Mouse (Mus musculus): Measurements from ENCODE around the gene Dnaic2.

The Dnaic2 gene

DNA sequence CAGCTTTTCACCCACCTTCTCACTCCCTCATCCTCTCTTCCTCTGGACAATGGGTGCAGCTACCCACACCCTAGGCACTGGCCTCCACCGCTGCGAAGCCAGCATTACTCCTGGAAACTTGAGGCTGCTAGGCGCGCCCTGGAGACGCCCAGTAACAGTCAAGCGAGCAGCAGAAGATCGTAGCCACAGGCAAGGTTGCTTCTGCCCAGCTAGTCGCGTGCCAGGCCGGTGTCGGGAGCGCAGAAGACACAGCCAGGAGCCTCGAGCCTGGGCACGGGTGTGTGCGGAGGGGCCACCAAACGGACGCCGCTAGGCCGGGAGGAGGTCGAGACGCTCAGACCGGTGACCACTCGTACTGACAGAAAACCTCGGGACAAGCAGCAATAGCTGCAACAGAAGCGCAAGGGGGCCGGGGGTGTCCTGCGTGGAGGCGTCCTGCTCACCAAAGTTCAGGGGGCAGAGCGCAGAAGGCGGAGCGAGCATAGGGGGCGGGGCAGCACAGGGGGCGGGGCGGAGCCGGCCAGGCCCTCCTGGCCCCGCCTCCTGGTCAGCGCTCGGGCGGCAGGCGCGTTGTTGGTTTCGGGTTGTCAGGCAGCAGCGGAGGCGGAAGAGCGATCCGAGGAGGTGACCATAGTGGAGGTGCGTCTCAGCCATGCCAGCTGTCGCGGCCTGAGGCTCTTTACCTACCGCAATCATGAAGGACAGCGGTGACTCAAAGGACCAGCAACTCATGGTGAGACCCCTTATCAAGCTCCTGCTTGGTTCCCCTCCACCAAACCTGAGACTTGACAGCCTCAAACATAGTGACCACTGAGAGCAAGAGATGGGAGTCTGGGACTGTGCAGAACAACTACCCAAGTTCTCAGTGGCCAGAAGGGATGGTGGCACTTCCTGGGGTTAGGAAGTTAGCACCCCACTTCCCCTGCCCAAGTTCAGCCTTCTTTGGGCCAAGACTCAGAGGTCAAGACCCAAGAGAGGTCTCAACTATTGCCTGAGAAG lies 37.9 kb downstream of the Dnaic2 start, which contains the start of gene Kif19a:
TSS of gene Kif19a (plus strand) at position 569 of the 999 bp plus-strand sequence.
- DNase-seq = peak; percentile 19

DNA sequence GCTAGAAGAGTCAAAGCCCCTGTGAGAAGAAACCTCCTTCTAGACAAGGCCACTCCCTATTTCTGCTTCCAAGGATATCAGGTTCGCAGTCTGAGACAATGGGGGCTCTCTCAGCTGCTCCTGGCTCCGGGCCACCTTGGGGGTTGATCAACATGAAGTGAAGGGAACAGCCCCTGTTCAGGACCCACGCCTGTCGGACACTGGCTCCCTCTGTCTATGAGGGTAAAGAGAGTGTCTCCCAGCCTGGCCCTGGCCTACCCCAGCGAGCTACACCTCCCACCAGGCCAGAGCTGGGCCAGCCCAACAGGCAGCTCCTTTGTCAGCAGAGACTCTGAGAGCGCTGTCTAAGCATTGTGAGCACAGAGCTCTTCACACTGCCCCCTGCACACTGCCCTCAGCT lies 42.7 kb downstream of the Dnaic2 start:
- no peak for DNase-seq

DNA sequence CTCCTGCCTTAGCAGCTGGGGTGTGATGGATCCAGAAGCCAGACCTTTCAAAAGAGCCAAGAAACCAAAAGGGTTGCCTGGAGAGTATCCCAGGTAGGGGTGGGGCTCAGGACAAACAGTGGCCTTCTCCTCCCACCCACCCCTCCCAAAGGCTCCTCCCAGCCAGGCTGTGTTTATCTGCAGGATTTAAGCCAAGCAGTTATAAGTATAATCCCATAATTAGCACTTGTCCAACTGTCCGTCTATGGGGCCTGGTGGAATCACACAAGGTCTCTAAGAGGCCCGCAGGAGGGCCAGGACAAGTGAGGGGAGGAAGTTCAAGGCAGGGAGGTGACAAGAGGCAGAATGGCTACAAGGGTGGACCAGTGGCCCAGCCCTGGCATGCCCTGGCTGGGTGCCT lies 44.7 kb downstream of the Dnaic2 start:
- DNase-seq = no peak

DNA sequence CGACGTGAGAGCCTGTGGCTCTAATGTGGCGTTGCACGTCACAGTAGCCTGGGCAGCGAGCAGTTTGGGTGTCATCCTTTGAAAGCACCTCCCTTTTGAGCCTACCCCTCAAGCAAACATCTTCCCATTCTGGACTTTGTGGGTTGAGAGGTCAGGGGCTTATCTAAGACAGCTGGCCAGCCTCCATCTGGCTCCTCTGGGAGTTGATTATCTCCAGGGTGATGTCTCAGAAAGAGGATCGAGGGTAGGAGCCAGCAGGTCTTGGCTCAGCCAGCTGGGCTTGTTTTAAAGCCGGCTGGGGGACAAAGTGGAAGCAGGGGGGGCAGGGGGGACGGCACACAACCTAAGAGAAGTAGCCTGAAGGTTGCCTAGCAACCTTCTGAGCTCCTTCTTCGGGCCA lies 52.9 kb downstream of the Dnaic2 start:
- DNase-seq = no peak

DNA sequence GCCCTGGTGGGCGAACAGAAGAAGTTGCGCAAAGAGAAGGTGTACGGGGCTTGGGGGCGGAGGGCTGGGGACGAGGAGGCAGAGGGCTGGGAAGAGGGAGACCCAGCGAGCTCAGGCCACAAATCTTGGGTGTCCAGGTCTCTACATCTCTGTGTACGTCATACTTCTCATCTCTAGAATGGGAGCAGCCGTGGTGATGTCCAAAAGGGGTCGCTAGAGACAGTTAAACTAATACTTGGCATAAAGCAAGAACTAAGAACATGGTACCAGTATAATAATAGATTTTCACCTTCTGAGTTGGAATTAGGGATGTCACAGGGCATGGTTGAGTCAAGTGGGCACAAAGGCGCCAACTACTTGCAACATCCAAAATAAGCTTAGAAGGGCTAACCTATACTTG lies 58.7 kb downstream of the Dnaic2 start:
- no peak for DNase-seq

DNA sequence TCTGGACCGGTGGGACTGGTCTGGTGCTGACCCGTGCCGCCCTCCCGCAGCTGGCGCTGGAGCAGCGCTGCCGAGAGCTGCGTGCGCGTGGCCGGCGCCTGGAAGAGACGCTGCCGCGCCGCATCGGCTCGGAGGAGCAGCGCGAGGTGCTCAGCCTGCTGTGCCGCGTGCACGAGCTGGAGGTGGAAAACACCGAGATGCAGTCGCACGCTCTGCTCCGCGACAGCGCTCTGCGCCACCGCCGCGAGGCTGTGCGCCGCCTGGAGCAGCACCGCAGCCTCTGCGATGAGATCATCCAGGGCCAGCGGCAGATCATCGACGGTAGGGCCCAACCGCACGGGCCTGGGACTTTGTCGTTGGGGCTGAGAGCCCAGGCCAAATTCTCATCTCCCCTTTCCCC lies 59.1 kb downstream of the Dnaic2 start:
- no peak for DNase-seq

DNA sequence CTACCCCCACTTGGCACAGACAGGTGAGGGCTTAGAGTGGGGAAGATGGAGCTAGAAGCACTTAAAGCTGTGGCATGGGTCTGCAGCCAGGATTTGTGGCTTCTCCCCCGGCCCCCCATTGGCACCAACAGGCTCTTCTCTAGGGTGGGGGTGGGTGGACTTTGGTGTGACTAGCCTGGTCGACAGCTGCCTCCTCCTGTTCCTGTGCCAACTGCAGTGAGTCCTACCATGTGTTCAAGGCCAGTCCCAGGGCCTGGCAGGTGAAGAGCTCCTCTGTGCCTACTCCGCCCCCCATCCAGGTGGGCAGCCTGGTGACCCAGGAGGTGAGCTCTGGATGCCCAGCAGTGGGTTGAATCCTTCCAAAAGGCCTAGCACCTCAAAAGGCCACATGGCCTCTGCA lies 60.4 kb downstream of the Dnaic2 start:
- DNase-seq = no peak

DNA sequence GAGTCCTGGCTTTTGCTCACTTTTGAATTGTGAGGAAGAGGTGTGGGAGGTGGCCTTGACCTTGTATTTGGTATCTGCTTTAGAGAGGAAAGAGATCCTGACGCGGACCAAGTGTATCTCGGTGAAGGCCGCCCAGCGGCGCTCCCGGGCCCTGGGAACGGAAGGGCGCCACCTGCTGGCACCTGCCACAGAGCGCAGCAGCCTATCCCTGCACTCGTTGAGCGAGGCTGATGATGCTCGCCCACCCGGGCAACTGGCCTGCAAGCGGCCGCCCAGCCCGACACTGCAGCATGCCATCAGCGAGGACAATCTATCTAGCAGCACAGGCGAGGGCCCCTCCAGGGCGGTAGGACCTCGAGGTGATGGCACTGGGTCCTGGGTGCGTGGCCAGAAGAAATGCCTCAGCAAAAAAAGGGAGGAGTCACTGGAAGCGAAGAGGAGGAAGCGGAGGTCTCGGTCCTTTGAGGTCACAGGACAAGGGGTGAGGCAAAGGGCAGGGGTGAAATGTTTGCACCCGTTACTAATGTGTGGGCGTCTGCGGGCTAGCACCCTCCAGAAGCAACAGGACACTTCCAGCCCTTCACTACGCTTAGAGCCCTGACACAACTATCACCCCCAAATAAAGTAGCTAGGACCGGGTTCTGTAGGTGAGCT lies 62.0 kb downstream of the Dnaic2 start:
- DNase-seq = peak; percentile 78

DNA sequence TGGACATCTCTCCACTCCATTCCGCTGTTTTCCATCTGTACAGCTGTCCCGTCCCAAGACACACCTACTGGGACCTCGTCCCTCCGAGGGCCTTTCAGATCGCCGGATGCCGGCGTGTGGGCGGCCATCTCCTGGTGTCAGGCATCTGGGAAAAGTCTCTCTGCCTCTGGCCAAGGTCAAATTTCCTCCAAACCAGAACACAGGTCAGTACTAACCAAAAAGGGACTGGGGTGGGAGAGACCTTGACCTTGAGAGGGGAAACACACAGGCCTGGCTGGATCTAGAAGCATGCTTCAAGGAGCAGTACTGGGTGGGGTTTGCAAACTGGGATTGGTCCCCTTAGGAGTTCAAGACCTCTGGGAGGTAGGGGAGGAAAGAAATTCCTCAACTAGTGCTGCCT lies 62.5 kb downstream of the Dnaic2 start:
- DNase-seq = no peak

DNA sequence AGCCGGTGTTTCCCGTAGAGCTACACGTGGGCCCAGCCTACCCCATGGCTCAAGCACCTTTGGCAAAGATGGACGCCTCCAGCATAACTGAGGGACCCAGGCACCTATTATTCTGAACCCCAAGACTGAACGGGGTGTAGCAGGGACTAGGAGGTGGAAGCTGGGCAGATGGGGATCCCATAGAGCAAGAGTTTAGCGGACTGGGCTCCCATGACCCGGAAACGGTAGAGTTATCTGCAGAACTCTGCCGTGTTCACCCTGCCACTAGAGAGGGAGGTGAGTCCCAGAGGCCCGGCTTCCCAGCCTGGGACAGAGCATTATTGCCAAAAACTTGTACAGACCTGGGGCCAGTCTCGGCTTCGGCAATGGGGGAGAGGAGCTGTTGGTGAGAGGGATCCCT lies 63.0 kb downstream of the Dnaic2 start:
- no peak for DNase-seq

DNA sequence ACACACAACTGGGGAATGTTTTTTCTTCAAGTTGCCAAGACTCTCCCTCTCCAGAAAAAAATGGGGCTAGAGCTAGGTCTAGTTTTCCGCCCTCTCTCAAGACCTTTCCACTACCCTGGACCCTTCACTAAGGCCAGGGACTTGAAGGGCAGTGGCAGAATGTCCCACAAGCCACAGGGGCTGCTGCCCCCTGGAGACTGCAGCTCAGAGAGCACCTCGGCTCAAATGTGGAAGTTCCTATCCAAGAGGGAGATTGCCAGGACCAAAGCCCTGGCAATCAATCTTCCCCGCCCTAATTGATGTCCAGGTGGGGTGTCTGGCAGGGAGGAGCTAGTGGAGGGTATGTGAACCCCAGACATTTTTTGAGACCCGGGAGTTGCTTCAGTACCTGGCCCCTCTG lies 63.6 kb downstream of the Dnaic2 start:
- no peak for DNase-seq

DNA sequence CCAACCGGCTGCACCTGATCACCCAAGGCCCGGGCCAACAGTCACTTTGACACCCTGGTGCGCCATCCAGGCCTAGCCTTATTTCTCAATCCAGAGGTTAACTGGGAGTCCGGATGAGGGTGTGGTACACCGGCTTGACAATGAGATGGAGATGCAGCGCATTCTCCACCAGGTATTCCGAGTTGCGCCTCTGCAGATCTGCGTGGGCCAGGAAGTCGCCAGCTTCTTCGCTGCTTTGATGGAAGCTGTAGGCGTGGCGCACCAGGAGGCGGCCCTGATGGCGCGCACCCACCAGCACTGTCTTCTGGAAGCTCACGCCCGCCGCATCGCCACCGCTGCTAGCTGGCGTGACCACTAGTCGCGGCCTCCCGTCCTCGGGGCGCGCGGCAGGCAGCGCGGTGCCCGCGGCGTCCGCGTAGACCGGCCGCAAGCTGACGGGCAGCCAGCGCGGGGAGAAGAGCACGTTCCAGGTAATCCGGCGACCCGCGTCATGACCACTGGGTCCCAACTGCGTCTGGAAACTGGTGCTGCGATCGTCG lies 64.2 kb downstream of the Dnaic2 start:
- no peak for DNase-seq

DNA sequence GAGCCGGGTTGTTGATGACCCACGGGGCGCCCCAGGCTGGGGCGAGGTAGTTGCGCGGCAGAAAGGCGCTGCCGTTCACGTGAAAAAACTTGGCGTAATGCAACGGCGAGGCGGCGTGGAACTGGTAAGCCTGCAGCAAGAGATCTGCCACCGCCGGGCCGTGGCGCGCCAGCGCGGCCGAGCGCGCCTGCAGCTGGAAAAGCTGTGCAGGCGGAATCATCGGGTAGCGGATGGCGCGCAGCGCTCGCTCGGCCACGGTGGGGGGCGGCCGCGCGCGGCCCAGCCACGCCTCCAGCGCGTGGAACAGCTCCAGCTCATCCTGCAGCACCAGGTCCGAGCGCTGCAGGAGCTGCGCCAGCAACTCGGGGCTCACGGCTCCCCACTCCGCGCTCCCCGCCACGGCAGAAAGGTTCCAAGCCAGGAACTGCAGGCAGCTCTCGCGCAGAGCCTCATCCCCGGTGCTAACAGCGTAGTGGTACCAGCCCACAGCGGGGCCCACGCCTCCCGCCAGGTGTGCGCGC lies 64.7 kb downstream of the Dnaic2 start:
- DNase-seq = no peak

DNA sequence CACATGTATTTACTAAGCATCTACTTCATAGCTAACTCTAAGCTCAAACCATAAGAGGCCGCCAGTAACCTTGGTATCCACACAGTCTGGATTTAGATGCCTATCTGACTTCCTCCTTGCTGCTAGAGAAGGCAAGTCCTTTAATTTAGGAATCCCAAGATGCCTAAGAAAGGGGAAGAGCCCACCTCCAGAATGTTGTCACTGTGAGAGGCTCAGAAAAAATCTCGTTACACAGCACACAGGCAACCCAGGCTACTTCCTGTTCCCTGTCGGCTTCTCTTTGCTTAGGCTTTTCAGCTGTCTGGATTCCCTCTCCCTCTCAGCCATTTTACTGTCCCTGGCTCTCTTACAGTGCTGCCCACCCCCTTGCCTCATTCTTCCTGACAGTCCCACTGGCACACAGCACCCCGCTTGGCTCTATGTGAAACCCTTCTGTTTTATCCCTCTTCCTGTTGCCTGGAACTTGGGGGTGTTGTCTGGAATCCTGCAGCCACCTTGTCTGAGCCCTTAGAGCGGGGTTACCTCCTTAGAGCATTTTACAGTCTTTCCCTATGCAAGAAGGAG lies 65.8 kb downstream of the Dnaic2 start:
- DNase-seq = no peak

DNA sequence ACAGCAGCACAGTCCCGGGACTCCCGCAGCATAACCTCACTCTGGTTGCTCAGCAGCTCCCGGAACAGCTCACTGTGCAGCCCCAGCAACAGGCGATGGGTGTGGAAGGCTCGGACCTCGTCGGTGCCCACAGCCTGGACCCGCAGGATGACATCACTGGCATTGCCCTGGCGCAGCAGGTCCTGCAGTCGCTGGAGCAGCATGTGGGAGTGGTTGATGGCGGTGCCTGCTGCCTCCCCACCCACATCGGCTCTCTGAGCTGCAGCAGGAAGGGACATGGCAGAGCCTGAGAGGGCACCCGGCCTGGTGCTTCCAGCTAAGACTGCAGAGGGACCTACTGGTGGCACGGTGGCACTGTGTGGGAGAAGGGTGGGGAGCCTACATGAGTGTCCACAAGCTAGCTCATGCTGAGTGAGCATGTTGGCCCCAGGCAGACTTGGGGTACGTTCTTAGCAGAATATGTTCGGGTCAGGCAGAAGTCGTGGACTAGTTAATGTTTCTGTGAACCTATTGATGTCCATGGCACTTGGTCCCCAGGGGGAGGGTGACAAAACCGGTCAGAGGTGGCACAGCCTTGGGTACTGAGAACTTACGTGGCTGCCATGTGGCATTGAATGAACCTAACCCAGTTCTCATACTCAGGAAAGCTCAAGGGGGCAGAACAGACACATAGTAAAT lies 66.8 kb downstream of the Dnaic2 start:
- DNase-seq = no peak

DNA sequence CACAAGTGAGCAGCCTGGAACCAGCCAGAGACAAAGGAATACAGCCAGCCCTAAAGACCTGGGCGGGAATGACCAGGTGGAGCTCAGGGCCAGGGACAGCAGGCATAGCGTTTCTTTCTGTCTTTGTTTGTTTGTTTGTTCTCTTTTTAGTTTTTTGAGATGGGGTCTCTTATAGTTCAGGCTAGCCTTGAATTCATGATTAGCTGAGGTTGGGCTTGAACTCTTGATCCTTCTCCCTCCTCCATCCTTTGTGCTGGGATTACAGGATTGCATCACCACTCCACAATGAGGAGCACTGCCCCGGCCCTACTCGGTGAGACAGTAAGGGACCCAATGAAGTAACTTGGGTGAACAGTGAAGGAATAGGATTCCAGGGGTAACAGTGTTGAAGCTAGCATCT lies 67.5 kb downstream of the Dnaic2 start:
- no peak for DNase-seq

DNA sequence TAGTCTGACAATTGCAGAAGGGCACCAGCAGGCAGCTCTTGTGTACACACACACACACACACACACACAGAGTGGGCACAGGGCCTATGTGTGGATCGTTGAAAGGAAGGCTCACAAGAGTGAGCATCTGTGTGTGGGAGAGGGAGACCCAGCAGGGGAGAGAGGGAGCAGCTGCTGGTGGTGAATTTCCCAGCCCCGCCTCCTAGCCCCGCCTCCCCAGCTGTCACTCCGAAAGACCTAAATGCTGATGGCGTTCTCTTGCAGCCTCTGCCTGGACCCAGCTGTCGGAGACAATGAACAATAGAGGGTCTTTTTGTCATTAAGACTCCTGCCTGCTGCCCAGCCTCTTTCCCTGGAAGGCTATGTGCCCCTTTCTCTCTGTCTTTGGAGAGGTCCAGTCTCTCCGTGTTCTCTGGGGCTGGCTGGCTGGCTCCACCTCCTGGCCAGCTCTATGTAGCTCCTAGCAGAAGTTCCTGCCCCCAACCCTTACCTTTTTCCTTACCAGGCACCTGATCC lies 68.1 kb downstream of the Dnaic2 start:
- peak; percentile 44 for DNase-seq

DNA sequence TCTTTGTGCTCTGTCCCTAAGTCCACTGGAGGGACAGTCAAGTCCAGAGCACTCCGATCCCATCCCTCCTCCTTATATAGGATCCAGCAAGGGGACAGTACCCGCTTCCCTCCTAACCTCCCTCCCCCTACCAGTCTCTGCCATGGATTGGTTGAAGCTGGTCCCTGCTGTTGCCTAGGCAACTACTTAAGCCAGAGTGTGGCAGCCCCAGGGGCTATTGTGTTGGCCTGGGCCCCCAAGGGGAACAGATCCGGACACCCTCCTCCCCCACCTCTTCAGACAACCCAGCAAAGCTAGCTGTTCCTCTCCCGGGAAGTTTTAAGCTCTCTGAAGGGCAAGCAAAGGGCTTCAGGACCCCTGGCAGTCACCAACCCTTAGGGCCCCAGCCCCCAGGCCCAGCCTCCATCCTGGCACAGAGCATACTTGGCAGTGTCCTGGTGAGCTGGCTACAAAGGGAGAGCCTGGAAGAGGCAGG lies 68.7 kb downstream of the Dnaic2 start, which contains the start of gene Btbd17:
TSS of gene Btbd17 (minus strand) at position 98 of the 475 bp plus-strand sequence.
- DNase-seq = no peak

DNA sequence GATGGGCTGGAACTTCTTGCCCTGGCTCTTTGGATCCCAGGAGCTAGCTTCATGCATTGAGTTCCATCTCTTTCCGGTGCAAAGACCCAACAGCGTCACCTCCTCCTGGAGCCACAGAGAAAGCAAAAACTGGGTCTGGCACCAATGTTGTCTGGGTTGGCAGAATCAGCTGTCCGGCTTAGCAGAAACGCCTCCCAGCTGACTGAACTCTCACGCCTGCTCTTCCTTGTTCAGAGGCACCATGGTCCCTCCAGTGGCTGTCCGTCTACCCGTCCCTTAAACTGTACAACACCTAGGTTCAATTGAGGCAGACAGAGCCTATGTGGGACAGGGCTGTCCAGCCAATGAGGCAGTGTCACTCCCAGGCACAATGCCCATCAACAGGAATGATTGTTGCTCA lies 70.0 kb downstream of the Dnaic2 start:
- DNase-seq = no peak

DNA sequence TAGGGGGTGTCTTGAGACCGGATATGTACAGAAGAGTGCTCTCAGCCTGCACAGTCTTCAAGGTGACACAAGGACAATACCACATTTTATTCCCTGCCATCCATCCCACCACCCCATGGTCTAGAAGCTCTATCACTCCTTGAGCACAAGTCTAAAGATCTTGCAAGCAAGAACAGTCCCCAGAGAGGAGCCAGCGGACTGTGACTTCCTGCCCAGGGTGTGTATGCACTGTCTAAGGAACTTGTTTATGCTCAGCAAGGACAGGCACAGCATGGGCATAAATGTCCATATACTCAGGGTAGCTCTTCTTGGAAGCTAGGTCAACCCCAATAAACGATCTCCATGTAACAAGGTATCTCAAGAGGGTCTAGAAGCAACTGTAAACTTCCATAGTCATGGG lies 70.8 kb downstream of the Dnaic2 start:
- no peak for DNase-seq

DNA sequence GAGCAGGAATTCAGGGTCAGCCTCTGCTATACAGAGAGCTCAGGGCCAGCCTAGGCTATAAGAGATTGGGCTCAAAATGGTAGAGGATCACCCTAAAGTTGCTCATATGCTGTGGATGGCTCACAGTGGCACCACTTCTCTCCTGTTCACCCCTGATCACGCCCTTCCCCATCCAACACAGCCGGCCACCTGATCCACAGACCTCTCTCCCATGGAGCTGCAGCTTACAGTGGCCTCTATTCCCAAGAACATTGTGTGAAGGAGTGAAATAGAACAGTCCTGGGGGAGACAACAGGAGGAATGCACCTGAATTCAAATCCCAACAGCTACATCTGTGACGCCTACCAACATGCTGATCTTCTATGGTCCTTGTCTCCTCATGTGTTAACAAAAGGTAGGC lies 71.4 kb downstream of the Dnaic2 start, which contains the start of gene Gpr142:
TSS of gene Gpr142 (plus strand) at position 301 of the 400 bp plus-strand sequence.
- DNase-seq = no peak

DNA sequence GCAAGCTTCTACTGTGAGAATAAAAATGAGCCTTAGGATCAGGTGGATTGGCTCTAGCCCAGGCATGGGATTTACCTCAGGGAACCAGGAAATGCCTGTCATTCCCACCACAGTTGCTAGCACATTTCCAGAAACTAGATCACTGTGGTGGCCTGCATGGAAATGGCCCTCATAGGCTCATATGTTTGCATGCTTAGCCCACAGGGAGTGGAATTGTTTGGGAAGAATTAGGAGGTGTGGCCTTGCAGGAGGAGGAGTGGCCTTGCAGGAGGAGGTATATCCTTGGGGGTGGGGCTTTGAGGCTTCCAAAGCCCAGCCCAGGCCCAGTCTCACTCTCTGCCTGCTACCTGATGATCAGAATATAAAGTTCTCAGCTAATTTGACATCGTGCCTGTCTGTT lies 74.7 kb downstream of the Dnaic2 start:
- DNase-seq = no peak
